Mouse (Mus musculus) CH12.LX (cell line): ENCODE results near the gene Cnpy3.
"Not testable (repeated sequence)": the region's sequence is repeated elsewhere in the genome, so short reads cannot be mapped to it uniquely, and the experiment has no call there.

Experiments
- CTCF ChIP-seq, 2 experiments: IDR thresholded peaks in 1 of 2; conservative IDR thresholded peaks in 1 of 2; 2 replicates each; pipeline ENCODE4 v1.5.1; 2011 to 2012; ENCODE audit warnings: low read depth in 2 of 2, low read length in 2 of 2, improper control_type of control experiment in 1 of 2, inconsistent platforms in 1 of 2, mild to moderate bottlenecking in 1 of 2, moderate library complexity in 1 of 2
- JUND ChIP-seq: conservative IDR thresholded peaks from 2 replicates; pipeline ENCODE4 v1.6.1; 2011; ENCODE audit warnings: low read depth, low read length, improper control_type of control experiment
- MAFK ChIP-seq: IDR thresholded peaks from 2 replicates; pipeline ENCODE4 v1.6.1; 2011; ENCODE audit warnings: low read length, improper control_type of control experiment; ENCODE audit not compliant: insufficient replicate concordance
- PAX5 ChIP-seq: IDR thresholded peaks from 2 replicates; pipeline ENCODE4 v1.6.1; 2012; ENCODE audit warnings: low read length, inconsistent platforms, mixed read lengths
- POLR2A ChIP-seq: IDR thresholded peaks from 2 replicates; pipeline ENCODE4 v1.6.1; 2011; ENCODE audit warnings: low read depth, mild to moderate bottlenecking, improper control_type of control experiment, low read length
- SMC3 ChIP-seq: IDR thresholded peaks from 2 replicates; pipeline ENCODE4 v1.6.1; 2011; ENCODE audit warnings: low read depth, low read length, improper control_type of control experiment

DNA sequence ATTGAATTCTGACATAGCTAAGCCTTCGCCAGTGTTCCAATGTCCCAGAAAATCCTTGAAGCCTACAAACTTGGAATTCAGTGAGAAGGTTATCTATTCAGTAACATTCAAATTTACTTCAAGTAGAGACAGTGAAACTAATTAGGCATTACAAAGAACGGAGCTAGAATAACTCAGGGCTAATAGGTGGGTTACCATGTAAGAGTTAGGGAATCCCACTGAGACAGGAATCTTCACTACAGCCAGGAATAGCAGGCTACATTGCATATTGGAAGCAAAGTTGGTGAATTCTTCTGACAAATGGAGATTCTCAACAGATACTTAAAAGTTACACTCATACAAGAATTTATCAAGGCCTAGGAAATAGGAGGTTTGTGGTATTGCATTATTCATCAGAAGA is 36.0 kb upstream of the Cnpy3 start:
- TF ChIP-seq PAX5; MAFK; POLR2A; CTCF (conservative IDR thresholded peaks at IDR 0.05 in 1 of 2, IDR thresholded peaks at IDR 0.05 in 1 of 2; ENCODE audit: low read depth in 2 of 2, low read length in 2 of 2); SMC3; JUND: not testable (repeated sequence)
